Mouse (Mus musculus): ENCODE measurements around the gene Gm16181. TPM values are rescaled to one million over a fixed set of nuclear protein-coding genes. Genes with fewer than 3 reads are reported as not detected.

Gene Gm16181
- total RNA-seq, 2 experiments from 2014 or later, result not detected

DNA sequence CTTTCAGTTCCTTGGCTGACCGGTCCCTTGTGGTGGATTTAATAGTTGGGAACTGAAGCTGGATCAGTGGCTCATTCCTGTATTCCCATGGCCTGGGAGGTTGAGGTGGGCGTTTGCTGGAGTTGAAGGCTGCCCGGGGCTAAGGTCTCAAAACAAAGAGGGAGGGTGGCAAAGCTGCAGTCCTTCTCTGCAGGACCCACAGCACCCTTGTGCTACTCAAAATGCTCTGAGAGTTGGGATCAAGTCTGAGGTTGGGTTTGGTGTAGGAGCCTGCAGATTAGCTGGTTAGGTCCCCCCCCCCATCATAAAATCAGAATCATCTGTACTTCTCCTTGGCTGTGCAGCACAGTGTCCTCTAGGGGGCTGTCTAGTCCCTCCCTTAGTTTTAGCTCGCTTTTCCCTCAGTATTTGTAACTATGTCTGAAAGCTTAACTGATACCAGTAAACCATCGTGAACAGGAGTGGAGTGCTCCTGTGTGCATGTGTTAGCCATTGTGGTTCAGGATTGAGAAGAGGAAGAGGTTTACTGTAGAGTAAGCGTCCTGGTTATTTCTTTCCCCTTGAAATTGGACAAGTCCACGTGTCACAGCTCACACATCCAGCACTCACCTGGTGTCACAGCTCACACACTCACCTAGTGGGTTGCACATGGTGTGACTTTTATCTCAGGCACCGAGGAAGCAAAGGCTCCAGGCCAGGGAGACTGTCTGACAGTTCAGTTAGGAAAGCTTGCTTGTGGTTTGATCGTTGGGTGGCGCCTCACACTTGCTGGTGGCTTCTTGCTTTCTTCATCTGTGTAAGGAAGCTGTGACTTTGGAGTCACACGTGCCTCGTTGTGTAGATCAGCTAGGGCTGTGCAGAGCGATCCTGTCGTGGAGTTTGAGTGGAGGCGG is 25.3 kb downstream of the Gm16181 start:
- ATAC-seq (replicated peaks; ENCODE audit: low FRiP score, poor library complexity, severe bottlenecking), result no peak

DNA sequence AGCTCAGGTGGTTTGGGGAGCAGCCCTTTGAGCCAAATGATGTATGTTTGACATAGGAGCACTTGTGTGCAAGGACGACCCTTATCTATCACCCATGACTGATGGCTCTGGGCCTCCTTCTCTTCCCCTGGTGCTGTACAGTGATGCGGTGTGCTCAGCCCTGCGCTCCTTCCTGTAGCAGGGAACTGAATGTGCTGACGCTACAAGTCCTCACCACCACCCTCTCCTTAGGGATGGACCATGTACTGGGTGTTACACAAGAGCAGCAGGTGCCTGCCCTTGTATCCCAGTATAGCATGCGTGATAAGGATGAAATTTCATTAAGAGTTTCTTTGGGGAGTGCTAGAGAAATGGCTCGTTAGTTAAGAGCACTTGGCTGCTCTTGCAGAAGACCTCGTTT is 26.5 kb downstream of the Gm16181 start:
- no peak for ATAC-seq (replicated peaks; ENCODE audit: low FRiP score, poor library complexity, severe bottlenecking)

DNA sequence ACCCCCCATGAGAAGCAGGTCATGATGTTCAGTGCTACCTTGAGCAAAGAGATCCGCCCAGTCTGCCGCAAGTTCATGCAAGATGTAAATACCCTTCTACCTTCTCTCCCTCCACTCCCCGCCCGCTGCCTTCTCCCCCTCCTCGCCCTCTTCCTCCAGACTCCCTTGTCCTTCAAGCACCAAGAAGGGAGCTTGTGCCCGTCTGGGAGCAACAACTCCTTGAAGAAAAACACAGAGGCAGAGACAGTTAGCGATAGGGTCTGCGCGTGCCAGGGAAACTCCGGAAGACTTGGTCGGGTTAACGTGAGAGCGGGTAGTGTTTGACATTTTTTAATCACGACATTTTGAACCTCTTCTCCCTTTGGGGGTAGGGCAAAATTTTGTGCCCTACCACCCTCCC is 28.4 kb downstream of the Gm16181 start:
- no peak for ATAC-seq (replicated peaks; ENCODE audit: low FRiP score, poor library complexity, severe bottlenecking)

DNA sequence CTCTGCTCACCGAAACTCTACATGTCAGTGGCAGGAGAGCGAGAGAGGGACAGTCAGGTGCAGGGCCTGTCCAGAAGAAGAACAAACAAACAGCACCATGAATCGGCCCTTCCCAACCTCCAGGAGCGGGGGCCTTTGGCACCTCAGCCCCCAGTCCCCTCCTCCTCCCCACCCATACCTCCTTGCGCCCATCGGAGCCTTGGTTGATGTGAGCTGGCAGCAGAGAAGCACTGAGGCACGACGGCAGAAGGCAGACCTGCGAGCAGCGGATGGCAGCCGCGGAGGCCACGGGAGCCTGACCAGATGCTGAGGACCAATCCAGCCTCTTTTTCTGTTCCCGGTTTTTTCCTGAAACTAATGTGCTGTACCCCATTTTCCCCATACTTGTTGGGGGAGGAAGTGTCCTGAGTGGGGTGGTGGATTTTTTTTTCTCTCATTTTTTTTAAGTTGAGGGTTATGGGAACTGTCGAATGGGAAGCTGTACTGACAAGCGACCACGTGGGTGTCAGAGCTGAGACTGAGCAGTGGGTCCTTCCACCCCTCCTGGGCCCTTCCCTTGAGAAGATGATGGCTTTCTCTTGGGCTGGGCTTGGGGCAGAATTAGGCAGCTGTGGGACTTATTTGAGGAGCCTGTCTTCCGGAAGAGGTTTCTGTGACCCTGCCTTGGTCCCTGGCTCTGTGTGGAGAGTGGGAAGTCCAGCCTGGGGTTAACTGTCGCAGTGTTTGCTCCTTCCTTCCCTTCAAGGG is 29.0 kb downstream of the Gm16181 start:
- no peak for ATAC-seq (replicated peaks; ENCODE audit: low FRiP score, poor library complexity, severe bottlenecking)

DNA sequence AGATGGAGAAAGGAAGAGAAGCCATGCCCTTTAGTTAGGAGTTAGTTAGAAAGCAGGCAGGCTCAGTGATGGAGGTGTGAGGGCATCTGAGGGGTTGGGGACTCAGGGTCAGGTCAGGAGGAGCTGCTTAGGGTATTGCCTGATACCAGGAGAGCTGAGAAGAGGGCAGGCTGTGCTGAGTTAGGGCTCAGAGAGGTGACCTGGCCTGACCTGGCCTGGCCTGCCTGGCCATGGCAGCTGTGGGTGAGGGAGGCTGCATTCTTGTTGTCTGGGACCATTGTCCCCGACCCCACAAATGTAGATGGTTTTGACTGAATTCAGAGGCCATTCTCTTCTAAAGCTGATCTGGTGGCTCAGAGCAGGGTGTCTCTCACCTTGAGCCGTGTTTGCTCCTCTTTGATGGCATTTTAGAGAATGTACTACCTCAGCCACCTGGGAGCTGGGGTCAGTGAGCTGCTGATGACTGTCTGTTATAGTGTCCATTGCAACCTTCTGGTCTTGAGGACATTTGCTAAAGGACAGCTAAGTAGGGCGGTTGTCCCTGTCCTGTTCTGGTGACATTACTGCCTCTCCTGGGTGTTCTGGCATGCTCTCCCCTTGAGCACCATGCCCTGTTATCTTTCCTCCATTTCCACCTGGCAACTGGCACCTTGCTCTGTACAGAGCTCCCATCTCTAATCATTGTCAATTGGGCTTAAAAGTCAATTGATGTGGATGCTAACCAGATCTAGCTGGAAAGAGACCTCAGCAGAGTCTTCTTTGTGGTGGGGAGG is 29.9 kb downstream of the Gm16181 start:
- no peak for ATAC-seq (replicated peaks; ENCODE audit: low FRiP score, poor library complexity, severe bottlenecking)

DNA sequence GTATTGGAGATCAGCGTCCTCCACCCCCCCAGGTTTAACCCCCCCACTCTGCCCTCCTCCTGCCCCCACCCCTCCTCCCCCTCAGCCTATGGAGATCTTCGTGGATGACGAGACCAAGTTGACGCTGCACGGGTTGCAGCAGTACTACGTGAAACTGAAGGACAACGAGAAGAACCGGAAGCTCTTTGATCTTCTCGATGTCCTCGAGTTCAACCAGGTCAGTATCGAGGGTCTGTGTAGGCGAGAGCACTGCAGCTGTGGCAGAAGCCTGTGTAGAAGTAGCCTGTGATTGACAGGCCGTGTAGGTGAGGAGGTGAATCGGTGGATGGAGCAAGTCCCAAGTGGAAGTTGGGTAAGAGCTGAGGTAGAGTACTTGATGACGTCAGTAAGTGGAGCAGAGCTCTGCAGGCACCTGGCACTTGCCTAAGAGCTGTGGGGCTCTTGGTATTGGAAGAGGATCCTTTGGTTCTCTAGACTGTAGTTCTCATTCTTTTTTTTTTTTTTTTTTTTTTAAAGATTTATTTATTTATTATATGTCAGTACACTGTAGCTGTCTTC is 30.6 kb downstream of the Gm16181 start:
- no peak for ATAC-seq (replicated peaks; ENCODE audit: low FRiP score, poor library complexity, severe bottlenecking)

DNA sequence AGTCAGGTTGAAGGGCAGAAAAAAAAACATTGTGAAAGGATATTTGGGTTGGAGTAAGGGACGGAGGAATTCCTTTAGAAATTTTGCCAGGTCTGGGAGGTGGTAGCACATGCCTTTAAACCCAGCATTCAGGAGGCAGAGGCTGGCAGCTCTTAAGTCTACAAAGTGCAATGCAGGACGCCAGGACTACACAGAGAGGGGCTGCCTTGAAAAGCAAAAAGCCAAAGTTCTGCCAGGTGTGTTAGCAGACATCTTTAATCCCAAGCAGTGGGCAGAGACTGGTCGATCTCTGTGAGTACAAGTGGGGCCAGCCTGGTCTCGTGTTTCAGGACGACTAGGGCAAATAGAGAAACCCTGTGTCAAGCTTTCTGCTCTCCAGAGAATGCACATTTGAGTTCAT is 31.3 kb downstream of the Gm16181 start:
- ATAC-seq (replicated peaks; ENCODE audit: low FRiP score, poor library complexity, severe bottlenecking), result no peak

DNA sequence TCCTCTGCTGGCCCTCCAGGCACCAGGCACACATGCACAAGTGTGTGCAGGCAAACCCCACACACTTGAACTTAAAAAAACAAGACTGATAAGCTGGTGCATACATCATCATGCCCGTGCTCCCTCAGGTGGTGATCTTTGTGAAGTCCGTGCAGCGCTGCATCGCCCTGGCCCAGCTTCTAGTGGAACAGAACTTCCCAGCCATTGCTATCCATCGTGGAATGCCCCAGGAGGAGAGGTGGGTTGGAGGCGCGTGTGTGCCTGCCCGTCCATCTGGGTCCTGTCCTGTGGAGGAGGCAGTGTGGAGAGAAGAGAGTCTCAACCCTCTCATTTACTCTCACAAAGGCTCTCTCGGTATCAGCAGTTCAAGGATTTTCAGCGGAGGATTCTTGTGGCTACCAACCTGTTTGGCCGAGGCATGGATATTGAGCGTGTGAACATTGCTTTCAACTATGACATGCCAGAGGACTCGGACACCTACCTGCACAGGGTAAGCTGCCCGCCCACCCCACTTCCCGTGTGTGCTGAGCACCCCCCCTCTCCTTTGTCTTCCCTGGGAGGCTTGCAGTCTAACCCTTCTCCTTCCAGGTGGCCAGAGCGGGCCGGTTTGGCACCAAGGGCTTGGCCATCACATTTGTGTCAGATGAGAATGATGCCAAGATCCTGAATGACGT is 32.1 kb downstream of the Gm16181 start:
- no peak for ATAC-seq (replicated peaks; ENCODE audit: low FRiP score, poor library complexity, severe bottlenecking)

DNA sequence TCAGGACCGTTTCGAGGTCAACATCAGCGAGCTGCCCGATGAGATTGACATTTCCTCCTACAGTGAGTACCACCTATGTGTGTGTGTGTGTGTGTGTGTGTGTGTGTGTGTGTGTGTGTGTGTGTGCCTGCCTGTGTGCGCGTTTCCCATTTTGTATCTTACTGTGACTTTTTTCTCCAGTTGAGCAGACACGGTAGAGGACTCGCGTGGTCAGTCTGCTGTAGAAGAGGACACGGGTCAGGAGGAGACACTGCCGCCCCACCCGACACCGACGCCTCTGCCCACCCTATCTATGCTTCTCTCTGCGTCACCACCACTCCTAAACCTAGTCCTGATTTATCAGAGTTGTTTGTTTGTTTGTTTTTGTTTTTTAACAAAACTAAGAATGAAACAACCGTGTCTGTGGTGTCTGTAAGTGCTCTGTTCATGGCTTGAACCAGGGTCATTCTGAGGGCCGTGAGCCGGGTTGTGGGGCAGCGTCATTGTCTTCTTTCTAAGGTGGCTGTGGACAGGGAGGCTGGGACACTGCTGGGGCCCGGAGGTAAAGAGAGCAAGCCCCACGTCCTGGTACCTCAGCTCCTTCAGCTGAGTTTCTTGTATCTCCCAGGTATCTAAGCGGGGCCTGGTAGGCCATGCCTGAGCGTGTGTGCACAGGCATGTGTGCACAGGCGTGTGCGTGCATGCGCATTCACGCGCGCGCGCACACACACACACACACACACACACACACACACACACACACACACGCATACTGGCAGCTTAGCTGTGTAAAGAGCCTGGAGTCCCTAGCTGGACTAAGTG is 32.9 kb downstream of the Gm16181 start:
- ATAC-seq (replicated peaks; ENCODE audit: low FRiP score, poor library complexity, severe bottlenecking), result no peak

DNA sequence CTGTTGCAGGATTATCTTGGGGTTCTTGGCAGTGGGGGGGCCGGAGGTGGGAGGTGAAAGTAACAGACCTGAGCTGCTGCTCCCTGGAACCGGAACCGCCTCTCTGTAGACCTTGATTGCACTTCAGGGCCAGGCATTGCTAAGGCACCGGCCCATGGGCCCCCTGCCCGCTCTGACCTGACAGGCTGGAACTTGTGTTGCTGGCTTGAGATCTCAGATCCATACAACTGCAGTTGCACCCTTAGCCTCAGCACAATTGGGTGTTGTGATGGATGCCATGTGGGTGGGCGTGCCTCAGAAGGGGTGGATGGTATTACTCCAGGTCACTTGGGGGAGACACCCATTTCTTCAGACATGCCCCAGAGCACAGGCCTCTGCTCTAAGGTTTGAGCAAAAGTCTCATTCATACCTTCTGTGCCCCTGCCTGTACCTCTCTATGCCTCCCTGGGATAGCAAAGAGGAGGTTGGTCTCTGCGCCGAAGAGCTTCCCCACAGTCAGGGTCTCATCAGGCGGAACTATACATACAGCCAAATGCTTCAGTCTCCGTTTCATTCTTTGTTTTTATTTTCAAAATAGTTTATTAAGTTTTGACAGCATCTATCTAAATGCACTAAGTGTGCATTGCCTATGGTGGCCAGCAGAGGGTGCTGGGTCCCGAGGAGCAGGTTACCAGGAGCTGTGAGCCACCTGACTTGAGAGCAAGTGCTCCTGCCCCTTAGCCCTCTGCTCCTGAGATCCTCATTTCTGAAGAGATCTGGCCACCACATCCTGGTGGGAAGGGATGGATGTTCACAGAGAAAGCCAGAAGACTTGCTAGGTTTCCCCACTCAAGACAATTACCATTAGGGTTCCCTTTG is 33.8 kb downstream of the Gm16181 start:
- peak; percentile 69 for ATAC-seq (replicated peaks; ENCODE audit: low FRiP score, poor library complexity, severe bottlenecking)

DNA sequence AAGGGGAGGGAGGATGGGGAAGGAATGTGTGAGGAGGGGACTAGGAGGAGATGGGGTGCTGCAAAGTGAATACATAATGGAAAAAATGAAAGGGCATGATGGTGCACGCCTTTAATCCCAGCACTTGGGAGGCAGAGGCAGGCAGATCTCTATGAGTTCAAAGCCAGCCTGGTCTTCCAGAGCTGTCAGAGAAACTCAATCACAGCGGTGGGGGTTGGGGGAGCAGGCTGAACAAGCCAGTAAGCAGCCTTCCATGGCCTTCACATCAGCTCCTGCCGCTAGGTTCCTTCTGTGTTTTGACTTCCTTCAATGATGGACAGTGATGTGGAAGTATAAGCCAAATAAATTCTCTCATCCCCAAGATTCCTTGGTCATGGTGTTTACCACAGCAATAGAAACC is 34.7 kb downstream of the Gm16181 start:
- ATAC-seq (replicated peaks; ENCODE audit: low FRiP score, poor library complexity, severe bottlenecking), result no peak

DNA sequence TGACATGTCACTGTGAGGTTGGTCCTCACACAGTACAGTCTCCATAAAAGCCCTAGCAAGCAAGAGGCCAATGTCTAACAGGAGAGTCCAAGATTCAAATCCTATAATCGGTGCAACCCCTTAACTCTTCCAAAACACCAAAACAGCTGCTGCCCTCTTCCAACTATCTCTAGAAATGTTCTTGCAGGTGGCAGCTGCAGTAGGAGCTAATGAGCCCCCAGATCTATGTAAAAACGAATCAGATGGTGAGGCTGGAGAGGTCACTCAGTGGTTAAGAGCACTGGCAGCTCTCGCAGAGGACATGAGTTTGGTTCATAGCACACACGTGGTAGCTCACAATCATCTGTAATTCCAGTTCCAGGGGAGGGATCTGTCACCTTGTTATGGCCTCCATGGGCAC is 35.1 kb downstream of the Gm16181 start:
- no peak for ATAC-seq (replicated peaks; ENCODE audit: low FRiP score, poor library complexity, severe bottlenecking)

DNA sequence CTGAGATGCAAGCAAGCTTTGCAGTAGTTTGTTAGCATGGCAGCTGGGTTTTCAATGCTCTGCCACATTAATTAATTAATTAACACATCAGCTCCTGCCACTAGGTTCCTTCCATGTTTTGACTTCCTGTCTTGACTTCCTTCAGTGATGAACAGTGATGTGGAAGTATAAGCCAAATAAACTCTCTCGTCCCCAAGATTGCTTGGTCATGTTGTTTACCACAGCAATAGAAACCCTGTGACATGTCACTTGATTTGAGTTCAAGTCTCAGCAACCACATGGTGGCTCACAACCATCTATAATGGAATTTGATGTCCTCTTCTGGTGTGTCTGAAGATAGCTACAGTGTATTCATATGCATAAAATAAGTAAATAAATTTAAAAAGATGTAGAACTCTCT is 36.7 kb downstream of the Gm16181 start:
- peak; percentile 60 for ATAC-seq (replicated peaks; ENCODE audit: low FRiP score, poor library complexity, severe bottlenecking)

DNA sequence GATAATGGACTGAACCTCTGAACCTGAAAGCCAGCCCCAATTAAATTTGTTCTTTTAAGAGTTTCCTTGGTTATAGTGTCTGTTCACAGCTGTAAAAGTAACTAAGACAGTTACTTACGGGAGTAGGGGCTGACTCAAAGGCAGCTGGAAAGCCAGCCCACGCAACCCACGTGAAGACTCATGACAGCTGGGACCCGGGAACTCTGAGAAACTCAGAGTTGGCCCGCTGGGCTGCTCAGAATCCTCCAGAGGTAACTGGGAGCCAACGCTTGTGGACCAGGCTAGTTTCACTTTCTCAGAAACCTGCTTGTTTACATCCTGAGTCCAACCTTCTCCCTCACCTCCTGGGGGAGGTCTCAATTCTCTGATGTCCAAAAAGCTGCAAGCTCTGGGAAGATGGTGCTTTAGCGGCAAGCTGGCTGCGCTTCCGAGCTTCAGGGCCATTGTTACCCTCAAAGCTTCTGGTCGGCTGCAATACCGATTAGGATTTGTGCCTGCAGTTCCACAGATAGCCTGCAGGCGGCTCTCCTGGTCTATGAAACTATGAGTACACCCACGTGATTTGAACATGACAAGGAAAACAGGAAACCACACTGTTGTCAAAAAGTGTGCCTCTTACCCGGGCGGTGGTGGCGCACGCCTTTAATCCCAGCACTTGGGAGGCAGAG is 37.3 kb downstream of the Gm16181 start:
- ATAC-seq (replicated peaks; ENCODE audit: low FRiP score, poor library complexity, severe bottlenecking), result peak; percentile 68

DNA sequence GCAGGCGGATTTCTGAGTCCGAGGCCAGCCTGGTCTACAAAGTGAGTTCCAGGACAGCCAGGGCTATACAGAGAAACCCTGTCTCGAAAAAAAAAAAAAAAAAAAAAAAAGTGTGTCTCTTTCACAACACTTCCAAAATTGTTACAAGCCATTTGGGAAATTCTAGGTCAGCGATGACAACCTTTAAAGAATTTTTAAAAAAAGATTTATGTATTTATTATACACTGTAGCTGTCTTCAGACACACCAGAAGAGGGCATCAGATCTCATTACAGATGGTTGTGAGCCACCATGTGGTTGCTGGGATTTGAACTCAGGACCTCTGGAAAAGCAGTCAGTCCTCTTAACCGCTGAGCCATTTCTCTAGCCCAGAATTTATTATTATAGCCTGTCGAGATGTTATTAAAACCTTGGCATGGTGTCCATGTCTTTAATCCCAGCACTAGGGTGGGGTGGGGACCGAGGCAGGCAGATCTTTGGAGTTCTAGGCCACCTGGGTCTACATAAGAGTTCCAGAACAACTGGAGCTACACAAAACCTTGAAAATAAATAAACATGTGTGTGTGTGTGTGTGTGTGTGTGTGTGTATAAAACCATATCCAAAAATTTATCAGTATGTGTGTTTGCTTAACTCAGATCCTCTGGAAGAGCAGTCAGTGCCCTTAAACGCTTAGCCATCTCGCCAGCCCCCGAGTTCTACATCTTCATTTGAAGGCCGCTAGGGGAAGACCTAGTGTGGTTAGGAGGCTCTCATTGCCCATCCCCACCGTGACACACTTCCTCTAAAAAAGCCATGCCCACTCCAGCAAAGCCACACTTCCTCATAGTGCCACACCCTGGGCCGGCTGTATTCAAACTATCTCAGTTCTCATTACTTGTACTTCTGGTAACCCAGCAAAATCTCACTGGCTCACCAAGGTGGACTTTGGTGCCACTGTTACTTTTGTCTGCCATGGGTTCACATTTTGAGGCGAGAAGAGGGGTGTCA is 38.2 kb downstream of the Gm16181 start:
- ATAC-seq (replicated peaks; ENCODE audit: low FRiP score, poor library complexity, severe bottlenecking), result no peak

DNA sequence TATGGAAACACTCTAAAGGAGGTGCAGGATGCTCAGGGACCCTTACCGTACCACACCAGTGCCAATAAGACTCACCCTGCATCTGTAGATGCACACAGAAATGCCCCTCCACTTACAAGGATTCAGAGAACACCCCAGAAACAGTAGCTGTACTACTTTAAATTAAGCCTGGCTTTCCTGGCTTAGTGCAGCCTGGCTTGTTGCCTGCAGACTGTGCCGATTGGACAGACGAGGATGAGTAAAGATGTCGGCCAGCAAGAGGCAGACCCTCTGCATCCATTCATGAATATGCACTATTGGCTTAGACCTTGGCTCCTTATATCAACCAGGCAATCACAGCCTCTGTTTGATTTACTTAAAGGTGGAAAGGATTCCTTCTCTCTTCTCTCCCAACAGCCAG is 39.0 kb downstream of the Gm16181 start:
- ATAC-seq (replicated peaks; ENCODE audit: low FRiP score, poor library complexity, severe bottlenecking), result no peak

All from erythroblast, adult 5-6 weeks (primary cell).